Mouse (Mus musculus): ENCODE measurements around the gene Ube4a. TPM values are rescaled to one million over a fixed set of nuclear protein-coding genes. Genes with fewer than 3 reads are reported as not detected.

Ube4a gene
- total RNA-seq, 4 experiments from 2014 or later = 69.7 to 84.9 (median 72.3) TPM

Other genes starting within 250 kb of the Ube4a start
- 100 to 1,000 TPM in 2 of 4 experiments, 10 to 100 TPM in 2; 84.1 to 114 (median 102) TPM for gene Phldb1, start 230.4 kb downstream of the Ube4a start, total RNA-seq (2022)
- gene Arcn1, start 197.8 kb downstream of the Ube4a start, total RNA-seq (2022) = 100 to 1,000 TPM in 2 of 4 experiments, 10 to 100 TPM in 2; 94.1 to 110 (median 101) TPM
- 10 to 100 TPM; 67.4 to 77.6 (median 70.5) TPM for gene Ift46, start 197.7 kb downstream of the Ube4a start, total RNA-seq (2022)
- gene Tmem25, start 166.3 kb downstream of the Ube4a start, total RNA-seq (2022) = 10 to 100 TPM; 43.8 to 55.1 (median 49.5) TPM
- gene Ttc36, start 162.5 kb downstream of the Ube4a start, total RNA-seq (2022) = 1 to 10 TPM in 2 of 4 experiments, under 1 TPM in 1, not detected in 1; 0.74 to 1.4 (median 1.1) TPM
- 100 to 1,000 TPM in 1 of 4 experiments, 10 to 100 TPM in 3; 63.4 to 103 (median 80.1) TPM for gene Kmt2a, start 84.3 kb downstream of the Ube4a start, total RNA-seq (2022)
- 100 to 1,000 TPM; 246 to 356 (median 299) TPM for gene Atp5l, start 44.9 kb downstream of the Ube4a start, total RNA-seq (2022)
- under 1 TPM in 2 of 4 experiments, not detected in 2; 0.38 to 0.43 TPM for gene Cd3g, start 14.8 kb upstream of the Ube4a start, total RNA-seq (2022)
- gene Cd3d, start 16.2 kb upstream of the Ube4a start, total RNA-seq (2022) = not detected
- gene Cd3e, start 44.0 kb upstream of the Ube4a start, total RNA-seq (2022) = under 1 TPM in 2 of 4 experiments, not detected in 2; 0.27 to 0.33 TPM
- 1 to 10 TPM; 1.3 TPM for gene Mpzl2, start 74.2 kb upstream of the Ube4a start, total RNA-seq (2022)
- gene Mpzl3, start 89.6 kb upstream of the Ube4a start, total RNA-seq (2022) = 1 to 10 TPM; 3.4 to 5.4 (median 3.7) TPM
- 1 to 10 TPM in 1 of 4 experiments, under 1 TPM in 3; 0.55 to 1.3 (median 0.72) TPM for gene Jaml, start 113.6 kb upstream of the Ube4a start, total RNA-seq (2022)
- gene Scn2b, start 152.2 kb upstream of the Ube4a start, total RNA-seq (2022) = 100 to 1,000 TPM; 209 to 270 (median 239) TPM
- 10 to 100 TPM; 14.6 to 17.4 (median 15.7) TPM for gene Scn4b, start 172.8 kb upstream of the Ube4a start, total RNA-seq (2022)
- gene BC049352, start 216.4 kb upstream of the Ube4a start, total RNA-seq (2022) = 1 to 10 TPM in 1 of 4 experiments, under 1 TPM in 3; 0.43 to 1.0 (median 0.59) TPM
- not detected for gene Tmprss4, start 238.5 kb upstream of the Ube4a start, total RNA-seq (2022)

All from layer of hippocampus, adult 8-10 months (tissue).